Mouse (Mus musculus) B cell, adult (primary cell): Measurements from ENCODE around the gene Gm9268. TPM values are rescaled to one million over a fixed set of nuclear protein-coding genes. Genes with fewer than 3 reads are reported as not detected.

Experiments
- total RNA-seq: library from RNA; stranded (reverse); gene quantifications from 4 replicates; pipeline ENCODE4 v1.2.4, GENCODE M21; 2023; ENCODE audit not compliant: inconsistent age

The Gm9268 gene
- total RNA-seq, result not detected in 4 replicates

DNA sequence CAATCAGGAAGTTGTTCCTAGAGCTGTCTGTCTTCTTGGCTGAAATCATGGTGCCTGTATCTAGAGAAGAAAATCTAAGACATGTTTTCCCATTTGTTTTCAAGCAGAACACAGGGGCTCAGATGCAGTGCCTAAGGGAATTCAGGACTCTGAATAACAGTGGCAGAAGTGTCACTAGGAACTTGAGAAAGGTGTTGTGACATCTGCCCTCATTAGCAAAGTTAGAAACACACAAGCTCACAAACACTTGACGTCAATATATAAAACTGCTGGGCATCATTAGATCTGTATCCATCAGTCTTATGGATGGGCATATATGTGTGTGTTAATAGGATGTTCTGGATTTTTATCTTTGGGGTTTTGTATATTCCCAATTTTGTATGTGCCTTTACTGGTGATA lies at the start of gene Gm9268:
Gene Gm9268 (plus strand): TSS at position 301 of the 400 bp plus-strand sequence.

Other genes with a start within 250 kb of the Gm9268 start
- gene Vmn2r62, start 225.2 kb upstream of the Gm9268 start, total RNA-seq, result not detected in 4 replicates
- gene Gm2381, start 151.5 kb upstream of the Gm9268 start, total RNA-seq, result 0.13 TPM in 1 of 4 replicates, not detected in the others
- gene Vmn2r63, start 84.9 kb upstream of the Gm9268 start, total RNA-seq, result not detected in 4 replicates
- not detected in 4 replicates for gene Zfp936, start 95.5 kb downstream of the Gm9268 start, total RNA-seq